Mouse (Mus musculus): ENCODE results near the gene Aebp2.
"Not testable (repeated sequence)": the region's sequence is repeated elsewhere in the genome, so short reads cannot be mapped to it uniquely, and the experiment has no call there.

Gene Aebp2

DNA sequence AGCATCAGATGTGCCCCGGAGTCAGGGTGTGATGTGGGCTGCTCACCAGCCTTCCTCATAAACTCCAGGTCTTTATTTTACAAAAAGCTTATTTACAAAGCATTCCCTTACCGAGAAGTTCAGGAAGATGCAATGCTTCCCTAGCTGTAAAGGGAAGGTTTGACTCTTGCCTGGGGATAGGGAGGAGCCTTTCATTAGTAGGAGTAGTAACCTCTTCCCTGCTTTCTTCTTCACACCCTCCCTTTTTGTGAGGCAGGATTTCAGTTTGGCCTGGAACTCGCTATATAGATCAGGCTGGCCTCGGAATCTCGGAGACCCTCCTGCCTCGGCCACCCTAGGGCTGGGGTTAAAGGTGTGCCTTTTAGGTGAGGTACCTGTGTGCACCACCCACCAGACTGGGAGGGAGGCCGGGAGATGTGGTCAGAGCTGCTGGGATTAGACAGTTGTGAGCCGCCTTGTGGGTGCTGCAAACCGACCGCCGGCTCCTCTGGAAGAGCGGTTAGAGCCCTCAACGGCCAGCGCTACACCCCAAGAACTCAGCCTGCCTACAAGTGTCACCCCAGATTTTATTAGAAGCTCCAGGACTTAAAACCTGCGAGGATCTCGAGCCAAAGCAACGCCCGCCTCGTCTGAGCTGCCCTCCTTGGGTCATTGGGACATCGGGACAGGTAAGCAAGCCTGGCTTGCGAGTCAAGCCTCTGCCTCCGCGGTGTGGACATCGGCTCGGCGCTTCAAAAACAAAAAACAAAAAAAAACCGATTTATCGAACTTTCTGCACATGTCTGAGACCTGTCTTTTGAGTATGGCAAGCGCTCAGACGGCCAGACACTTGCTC lies at the start of gene Aebp2:
Gene Aebp2 (plus strand): TSS at position 273 of the 835 bp plus-strand sequence.
- peak; percentile 70 for DNase-seq (ENCODE audit: low read depth, low spot score)

DNA sequence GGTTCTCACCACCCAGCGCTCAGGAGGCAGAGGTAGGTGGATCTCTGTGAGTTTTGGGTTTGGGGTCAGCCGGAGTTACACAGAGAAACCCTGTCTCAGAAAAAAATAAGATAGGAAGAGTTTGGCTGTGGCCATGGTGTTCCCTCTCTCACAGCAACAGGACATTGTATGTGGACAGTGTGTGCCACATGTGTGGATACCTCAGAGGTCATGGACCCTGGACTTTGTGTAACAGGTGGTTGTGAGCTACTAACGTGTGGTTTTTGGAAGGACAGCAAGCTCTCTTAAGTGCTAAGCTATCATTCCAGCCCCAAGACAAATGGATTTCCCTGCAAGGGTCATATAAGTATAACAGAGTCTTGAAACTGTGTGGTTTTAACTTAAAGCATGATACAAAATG lies 47.5 kb upstream of the Aebp2 start:
- DNase-seq (ENCODE audit: low read depth, low spot score), result no peak

DNA sequence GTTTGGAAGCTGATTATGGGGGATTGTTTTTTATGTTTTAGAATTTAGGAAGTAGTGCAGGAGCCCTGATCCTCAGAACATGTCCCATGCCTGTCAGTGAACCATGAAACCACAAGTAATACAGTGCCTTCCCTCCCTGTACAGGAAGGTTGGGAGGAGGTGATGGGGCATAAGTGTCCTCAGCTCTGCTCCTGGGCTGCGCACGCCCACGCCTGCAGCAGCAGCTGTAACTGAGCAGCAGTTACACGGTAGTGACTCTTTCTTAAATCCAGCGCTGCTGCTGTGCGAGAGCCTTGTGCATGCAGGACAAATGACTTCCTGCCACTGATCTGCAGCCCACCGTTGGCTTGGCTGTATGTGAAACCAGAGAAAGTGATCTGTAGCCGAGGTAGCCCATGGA lies 46.3 kb upstream of the Aebp2 start:
- DNase-seq (ENCODE audit: low read depth, low spot score), result peak; percentile 24

DNA sequence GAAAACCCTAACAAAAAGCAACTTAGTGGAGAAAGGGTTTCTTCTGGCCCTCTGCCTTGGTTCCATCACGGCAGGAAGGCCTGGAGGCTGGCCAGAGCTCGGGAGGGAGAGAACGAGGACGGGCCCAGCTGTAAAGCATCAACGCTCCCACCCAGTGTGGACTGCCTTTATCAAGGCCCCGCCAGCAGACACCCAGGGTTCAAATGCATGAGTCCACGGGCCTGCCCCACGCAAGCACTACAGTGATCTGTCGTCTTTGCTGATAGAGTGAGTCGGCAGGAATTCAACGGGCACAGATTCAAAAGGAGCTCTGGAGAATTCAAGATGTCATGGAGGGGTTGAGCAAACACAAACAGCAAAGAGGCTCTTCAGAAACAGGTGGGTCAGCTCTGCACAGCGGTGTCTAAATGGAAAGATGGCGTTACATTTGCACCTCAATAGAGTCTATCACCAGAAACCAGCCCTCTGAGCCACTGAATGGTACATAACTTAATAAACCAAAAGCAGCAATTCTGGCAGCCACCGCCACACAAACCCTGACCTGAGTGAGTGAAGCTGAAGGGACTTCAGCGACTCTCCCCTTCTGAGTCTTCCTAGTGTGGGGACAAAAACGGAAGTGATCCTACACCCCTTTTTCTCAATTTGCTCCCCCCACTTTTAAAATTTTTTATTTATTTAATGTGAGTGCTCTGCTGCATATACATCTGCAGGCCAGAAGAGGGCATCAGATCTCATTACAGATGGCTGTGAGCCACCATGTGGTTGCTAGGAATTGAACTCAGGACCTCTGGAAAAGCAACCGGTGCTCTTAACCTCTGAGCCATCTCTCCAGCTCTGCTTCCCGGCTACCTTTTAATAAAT lies 45.3 kb upstream of the Aebp2 start:
- peak; percentile 92 for DNase-seq (ENCODE audit: low read depth, low spot score)

DNA sequence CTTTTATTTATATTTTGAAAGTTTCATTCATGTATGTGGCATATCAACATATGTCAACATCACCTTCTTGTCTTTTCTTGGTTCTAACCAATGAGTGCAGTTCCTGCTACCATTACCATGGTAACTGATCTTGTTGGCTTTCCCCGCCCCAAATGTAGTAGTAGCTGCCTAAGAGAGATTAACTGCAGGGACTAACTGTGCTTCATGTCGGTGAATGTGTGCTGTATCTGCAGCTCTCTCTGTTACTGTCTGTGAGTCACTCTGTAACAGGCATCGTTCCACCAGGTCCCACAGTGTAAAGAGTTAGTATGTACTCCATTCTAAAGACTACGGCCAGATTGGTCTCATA lies 44.7 kb upstream of the Aebp2 start:
- DNase-seq (ENCODE audit: low read depth, low spot score), result peak; percentile 75

DNA sequence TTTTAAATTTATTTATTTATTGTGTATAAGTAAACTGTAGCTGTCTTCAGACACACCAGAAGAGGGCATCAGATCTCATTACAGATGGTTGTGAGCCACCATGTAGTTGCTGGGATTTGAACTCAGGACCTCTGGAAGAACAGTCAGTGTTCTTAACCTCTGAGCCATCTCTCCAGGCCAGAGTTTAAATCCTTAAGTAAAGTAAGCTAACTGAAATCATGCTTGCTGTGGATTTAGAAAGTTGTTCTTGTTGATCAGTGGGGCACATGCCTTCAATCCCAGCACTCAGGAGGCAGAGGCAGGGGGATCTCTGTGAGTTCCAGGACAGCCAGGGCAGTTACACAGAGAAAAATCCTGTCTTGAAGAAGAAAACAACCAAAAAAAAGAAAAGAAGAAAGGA lies 43.5 kb upstream of the Aebp2 start:
- DNase-seq (ENCODE audit: low read depth, low spot score), result not testable (repeated sequence)

DNA sequence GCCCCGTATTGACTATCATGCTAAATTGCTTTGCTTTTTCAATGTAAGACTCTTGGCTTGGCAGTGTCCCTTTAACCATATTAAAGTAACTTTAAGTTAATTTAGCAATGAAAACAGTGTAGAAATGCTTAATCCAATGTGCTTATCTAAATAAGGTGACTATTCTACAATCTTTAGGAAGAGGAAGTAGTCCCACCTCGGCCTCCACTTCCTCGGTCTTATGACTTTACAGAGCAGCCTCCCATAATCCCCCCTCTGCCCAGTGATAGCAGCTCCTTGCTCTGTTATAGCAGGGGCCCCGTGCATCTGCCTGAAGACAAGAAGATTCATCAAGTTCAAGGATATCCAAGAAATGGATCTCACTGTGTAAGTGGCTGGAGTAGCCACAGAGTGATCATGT lies 42.3 kb upstream of the Aebp2 start:
- DNase-seq (ENCODE audit: low read depth, low spot score), result no peak

DNA sequence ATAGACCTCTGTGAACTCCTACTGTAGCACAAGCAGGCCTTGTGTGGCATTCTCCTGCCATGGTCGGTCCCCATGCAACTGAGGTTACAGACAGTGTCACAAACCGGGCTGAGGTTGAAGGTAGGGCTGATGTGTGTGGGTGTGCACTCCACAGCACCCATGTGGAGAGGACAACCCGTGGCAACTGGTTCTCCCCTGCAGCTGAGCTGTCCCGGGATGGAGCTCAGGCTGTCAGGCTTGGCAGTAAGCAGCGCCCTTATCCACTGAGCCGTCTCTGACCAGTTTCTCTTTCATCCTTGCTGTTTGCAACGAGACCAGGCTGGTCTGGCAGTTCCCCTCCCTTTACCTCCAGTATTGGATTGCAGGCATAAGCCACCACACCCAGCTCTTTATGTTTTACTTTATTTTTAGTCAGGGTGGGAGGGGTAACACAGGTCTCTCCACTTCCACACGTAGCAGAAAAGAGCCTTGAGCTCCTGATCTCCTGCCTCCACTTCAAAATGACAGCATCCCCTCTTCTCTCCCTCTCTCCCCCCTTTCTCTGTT lies 35.7 kb upstream of the Aebp2 start:
- no peak for DNase-seq (ENCODE audit: low read depth, low spot score)

DNA sequence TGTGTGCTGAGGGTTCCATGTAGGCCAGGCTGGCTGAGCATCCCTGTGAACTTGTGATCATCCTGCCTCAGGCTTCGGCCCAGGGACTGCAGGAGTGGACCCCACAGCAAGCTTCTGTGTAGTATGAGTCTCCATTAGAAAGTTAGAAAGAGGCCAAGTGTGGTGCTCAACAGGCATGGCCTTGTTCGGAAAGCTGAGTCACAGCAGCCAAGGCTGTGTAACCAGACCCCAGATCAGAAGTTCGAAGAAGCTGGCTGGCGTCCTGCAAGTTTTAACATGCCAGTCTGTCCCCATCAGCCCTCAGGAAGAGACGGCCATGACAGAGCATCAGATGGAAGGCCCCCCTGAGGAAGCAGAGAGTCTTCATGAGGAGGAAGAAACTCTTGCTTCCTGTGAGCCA lies 31.1 kb upstream of the Aebp2 start:
- no peak for DNase-seq (ENCODE audit: low read depth, low spot score)

DNA sequence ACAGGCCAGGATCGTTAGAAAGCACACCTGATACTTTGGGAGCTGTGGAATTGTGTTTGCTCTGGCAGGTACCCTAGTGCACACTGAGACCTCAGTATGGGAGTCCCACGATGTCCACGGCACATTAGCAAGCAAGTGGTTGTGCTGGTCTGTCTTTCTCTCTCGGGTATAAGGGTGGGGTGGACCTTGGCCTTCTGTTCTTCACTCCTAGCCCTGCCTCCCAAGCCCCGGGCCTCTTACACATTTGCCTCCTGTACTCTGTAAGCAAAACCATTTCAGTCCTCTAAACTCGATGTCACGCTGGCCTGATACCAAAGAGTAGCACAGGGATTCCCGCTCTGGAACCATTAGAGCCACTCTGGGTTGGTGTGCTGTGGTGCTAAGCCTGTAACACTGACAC lies 29.8 kb upstream of the Aebp2 start:
- no peak for DNase-seq (ENCODE audit: low read depth, low spot score)

DNA sequence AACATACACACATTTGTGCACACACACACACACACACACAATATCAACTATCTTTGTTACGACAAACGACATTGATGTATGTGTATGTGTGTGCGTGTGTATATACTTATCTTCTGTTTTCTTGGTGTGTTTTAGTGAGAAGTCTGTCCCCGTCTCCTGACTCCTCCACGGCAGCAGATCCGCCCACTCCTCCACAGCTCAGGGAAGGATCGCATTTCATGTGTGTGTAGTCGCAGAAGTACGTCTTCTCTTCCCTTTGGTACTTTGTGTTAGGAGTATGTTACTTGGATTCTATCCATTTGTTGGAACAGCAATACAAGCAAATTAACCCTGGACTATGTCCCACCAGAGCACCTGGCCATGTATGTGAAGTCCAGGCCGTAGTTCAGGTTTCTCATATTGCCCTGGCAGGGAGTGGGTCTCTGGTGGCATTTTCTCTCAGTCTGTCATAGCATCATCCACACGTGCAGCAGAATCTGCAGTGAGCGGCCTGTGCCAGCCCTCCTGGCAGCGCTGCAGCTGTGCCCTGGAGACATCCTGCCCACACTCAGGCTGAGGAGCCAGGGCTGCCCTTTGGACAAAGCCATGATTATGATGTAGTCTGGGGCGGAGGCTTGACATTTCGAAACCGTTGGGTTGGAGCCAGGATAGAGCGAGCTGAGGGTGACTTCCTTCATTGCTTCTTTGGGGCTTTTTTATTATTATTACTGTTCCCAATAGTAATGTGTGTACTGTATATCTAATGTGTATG lies 28.9 kb upstream of the Aebp2 start:
- DNase-seq (ENCODE audit: low read depth, low spot score), result no peak

DNA sequence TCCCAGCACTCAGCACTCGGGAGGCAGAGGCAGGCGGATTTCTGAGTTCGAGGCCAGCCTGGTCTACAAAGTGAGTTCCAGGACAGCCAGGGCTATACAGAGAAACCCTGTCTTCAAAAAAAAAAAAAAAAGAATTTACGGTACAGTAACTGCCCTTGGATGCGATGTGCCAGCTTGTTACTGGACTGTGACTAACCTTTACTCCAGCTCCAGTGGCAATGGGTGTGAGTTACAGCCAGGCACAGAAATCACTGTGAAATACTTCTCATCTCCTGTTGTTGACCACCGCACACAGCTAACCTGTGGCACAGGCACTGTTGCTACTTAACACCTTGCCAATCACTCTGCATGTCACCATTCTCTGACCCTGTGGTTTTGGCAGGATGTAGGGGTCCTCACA lies 26.9 kb upstream of the Aebp2 start:
- DNase-seq (ENCODE audit: low read depth, low spot score), result not testable (repeated sequence)

DNA sequence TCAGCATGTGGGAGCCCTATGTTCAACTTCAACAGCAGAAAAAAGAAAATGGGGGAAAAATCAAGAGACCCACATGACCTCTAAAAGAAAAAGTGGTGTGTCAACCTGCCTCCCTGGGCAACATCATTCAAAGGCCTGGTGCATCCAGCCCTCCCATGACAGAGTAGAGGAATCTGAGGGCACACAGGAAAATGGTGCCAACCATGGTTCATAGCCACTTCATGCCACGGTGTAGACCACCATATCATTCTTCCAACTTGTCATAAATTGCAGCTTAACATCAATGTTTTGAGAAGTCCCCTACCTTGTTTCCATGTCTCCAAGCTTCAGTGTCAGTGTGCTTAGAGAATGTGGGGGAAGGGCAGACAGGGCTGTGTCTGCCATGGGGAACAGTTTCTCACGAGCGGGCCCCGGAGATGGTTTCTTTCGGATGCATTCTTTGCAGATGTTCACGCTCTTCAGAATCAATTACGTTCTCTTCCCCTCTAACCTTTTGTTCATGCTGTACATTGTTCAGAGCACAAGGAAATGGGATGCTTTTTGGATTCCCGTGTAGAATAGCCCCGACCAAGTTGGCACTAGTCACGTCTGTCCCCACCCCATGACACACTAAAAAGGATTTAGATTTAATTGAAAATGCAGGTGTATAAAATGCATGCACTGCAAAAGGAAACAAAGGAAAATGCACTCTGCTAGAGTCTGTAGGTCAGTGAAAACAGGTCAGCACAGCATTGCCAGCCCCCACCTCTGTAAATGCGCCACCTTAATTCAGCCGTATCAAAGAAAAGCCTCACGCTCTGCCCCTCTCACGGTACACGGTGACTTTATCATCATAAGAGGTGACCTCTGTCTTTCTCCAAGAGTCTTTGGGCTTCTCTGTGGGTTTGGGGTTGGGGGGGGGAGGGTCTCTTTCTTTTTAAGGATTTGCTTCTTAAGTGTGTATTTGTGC lies 24.8 kb upstream of the Aebp2 start:
- no peak for DNase-seq (ENCODE audit: low read depth, low spot score)

DNA sequence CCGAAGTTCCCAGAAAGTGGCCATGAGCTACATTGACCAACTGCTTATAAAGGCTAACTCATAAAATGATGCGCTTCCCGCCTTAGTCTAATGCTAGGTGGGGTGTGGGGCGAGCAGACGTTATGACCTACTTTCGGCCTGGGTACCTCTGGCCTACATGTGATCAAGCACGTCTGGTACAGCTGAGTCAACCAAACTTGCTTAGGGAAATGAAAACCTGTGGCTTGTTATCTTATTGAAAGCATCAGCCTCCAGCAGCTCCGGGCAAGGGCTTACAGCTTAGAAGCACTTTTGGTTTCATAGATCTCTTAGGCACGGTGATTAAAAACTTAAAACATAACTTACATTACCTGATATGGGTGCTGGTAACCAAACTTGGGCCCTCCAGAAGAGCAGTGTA lies 23.9 kb upstream of the Aebp2 start:
- DNase-seq (ENCODE audit: low read depth, low spot score), result no peak

DNA sequence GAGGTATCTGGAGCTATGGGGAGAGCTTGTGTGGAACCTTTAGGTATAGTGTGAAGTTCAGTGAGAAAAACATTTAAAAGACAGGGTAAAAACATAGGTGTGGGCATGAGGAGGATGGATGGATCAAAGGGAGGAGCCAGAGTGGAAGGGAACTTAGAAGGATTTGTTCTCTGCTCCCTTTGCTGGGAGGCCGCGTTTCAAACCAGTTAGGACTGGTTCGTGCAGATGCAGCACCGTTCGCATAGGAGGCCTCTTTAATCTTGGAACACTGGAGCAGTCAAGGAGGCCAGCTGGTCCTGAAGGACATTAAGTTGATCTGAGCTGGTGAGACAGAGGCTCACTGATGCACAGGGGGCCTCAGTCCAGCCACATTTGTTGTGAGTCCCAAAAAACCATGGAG lies 23.1 kb upstream of the Aebp2 start:
- DNase-seq (ENCODE audit: low read depth, low spot score), result peak; percentile 54

DNA sequence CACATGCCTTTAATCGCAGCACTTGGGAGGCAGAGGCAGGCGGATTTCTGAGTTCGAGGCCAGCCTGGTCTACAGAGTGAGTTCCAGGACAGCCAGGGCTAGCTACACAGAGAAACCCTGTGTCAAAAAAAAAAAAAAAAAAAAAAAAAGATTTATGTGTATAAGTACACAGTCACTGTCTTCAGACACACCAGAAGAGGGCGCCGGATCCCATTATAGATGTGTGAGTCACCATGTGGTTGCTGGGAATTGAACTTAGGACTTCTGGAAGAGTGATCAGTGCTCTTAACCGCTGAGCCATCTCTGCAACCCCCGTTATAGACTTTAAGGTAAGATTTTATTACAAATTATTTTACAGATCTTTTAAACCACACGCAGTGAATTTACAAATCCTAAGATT lies 21.8 kb upstream of the Aebp2 start:
- DNase-seq (ENCODE audit: low read depth, low spot score), result not testable (repeated sequence)

DNA sequence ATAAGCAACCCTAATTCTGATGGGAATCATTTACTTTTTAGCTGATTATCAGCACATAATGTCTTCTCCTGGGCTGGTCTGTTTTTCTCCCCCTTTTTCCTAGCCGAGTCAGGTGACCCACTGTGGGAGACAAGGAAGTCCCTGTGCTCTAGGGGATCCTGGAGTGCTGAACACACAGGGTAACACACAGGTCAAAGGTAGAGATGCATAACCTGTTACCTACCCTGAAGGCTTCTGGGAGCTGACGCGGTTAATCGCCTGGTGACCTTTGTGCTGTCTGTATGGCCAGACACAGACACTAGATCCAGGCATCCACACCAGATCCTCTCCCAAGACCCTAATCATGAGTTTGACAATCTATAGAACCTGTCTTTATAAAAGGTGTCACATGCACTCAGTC lies 21.3 kb upstream of the Aebp2 start:
- peak; percentile 71 for DNase-seq (ENCODE audit: low read depth, low spot score)

DNA sequence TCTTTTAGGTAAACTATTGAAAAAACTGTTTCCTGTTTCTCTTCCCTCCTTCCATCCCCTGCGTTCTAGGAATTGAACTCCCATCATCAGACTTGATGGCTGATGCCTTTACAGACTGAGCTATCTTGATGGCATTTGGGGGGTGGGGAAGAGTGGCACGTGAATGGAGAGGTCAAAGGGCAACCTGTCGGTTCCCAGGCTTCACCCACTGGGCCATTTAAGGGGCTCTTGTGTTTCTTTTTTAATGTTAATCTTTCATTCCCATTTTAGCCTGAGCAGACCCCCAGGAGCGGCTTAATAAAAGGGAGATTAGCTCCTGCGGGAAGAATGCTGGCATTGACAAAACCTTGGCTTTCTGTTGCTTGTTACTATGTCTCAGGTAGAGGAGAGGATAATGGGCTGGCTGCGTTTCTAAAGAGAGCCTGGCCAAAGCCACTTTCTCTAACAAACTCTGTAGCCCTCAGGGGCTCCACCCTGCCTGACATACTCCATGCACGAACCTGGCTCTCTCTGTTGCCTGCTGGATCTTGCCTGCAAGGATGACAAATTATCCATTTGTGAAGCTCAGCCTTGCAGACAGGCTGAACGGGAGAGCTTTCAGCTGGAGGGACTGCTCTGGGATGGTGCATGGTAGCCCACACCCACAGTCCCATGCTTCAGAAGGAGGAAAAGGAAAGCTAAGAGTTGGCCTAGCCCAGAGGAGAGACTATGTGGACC lies 19.1 kb upstream of the Aebp2 start:
- peak; percentile 99 for DNase-seq (ENCODE audit: low read depth, low spot score)

DNA sequence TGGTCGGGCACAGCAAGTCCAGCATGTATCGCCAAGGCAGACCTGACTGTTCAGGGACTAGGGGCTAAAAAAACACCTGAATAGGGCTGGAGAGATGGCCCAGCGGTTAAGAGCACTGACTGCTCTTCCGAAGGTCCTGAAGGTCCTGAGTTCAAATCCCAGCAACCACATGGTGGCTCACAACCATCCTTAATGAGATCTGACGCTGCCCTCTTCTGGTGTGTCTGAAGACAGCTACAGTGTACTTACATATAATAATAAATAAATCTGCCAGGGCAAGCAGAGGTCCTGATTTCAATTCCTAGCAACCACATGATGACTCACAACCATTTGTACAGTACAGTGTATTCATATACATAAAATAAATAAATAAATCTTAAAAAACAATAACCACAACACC lies 17.3 kb upstream of the Aebp2 start:
- not testable (repeated sequence) for DNase-seq (ENCODE audit: low read depth, low spot score)

DNA sequence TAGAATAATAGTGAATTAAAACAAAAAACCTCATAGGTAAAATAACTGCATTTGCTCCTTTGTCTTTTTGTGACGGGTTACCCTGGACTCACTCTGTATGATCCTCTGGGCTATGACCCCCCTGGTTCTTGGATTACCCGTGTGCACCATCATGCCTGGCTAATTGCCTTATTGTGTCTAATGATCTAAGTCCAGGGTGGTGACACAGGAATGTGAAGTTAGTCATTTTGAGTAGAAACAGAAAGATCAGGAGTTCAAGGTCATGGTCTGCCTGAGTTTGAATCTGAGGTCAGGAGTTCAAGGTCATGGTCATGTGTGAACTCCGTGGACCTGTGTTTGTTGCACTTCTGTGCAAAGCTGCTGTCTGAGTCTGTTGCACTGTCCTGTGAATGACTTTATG lies 16.7 kb upstream of the Aebp2 start:
- DNase-seq (ENCODE audit: low read depth, low spot score), result peak; percentile 97

Measured in R1 (cell line).